Mouse (Mus musculus): ENCODE results near the gene Fryl. TPM values are rescaled to one million over a fixed set of nuclear protein-coding genes. Genes with fewer than 3 reads are reported as not detected.

The Fryl gene
- total RNA-seq, 2 experiments from 2014 or later: 38.4 to 49.1 TPM

- DNase-seq: no peak
Observed at GRCm38 (mm10) chr5:73157009-73157408, 99.4 kb downstream of the Fryl start.

- DNase-seq: no peak
Observed at GRCm38 (mm10) chr5:73156226-73156926, 100.0 kb downstream of the Fryl start.

- DNase-seq: no peak
Observed at GRCm38 (mm10) chr5:73153802-73154465, 102.5 kb downstream of the Fryl start.

- no peak for DNase-seq
Observed at GRCm38 (mm10) chr5:73152206-73152605, 104.2 kb downstream of the Fryl start.

- DNase-seq: no peak
Observed at GRCm38 (mm10) chr5:73150877-73151445, 105.5 kb downstream of the Fryl start.

- no peak for DNase-seq
Observed at GRCm38 (mm10) chr5:73144987-73145386, 111.4 kb downstream of the Fryl start.

- DNase-seq: no peak
Observed at GRCm38 (mm10) chr5:73141712-73142111, 114.7 kb downstream of the Fryl start.

GRCm38 (mm10) chr5:73141161-73141560 lies 115.3 kb downstream of the Fryl start:
- DNase-seq: no peak

- no peak for DNase-seq
Observed at GRCm38 (mm10) chr5:73137561-73137960, 118.9 kb downstream of the Fryl start.

- no peak for DNase-seq
Observed at GRCm38 (mm10) chr5:73135959-73136358, 120.5 kb downstream of the Fryl start.

GRCm38 (mm10) chr5:73135131-73135530 lies 121.3 kb downstream of the Fryl start:
- no peak for DNase-seq

- DNase-seq: peak; percentile 47
Observed at GRCm38 (mm10) chr5:73133833-73134185, 122.6 kb downstream of the Fryl start.

- DNase-seq: no peak
Observed at GRCm38 (mm10) chr5:73132998-73133832, 123.2 kb downstream of the Fryl start.

GRCm38 (mm10) chr5:73130984-73131383 lies 125.4 kb downstream of the Fryl start:
- peak; percentile 70 for DNase-seq

GRCm38 (mm10) chr5:73129871-73130270 lies 126.5 kb downstream of the Fryl start:
- peak; percentile 22 for DNase-seq

- no peak for DNase-seq
Observed at GRCm38 (mm10) chr5:73119969-73120725, 136.3 kb downstream of the Fryl start.

- DNase-seq: no peak
Observed at GRCm38 (mm10) chr5:73119524-73119923, 136.9 kb downstream of the Fryl start.

- DNase-seq: no peak
Observed at GRCm38 (mm10) chr5:73118786-73119185, 137.6 kb downstream of the Fryl start.

GRCm38 (mm10) chr5:73114878-73115277 lies 141.5 kb downstream of the Fryl start:
- no peak for DNase-seq

GRCm38 (mm10) chr5:73112331-73112730 lies 144.1 kb downstream of the Fryl start:
- DNase-seq: peak; percentile 12

GRCm38 (mm10) chr5:73103657-73104056 lies 152.8 kb downstream of the Fryl start:
- no peak for DNase-seq

All from adrenal gland, postnatal 10 days (tissue).